Mouse (Mus musculus) heart, adult 2 months (tissue): ENCODE measurements around the gene Srek1ip1. TPM values are rescaled to one million over a fixed set of nuclear protein-coding genes. Genes with fewer than 3 reads are reported as not detected.

Experiments
- DNase-seq, 2 experiments: peaks; one replicate each; pipeline ENCODE4 v3.0.0; 2021
- H3K27ac ChIP-seq: fragments of 200-600 bp; 2 replicates; pipeline ENCODE4 v1.8.1; 2022
- H3K27me3 ChIP-seq: fragments of 200-500 bp; 2 replicates; pipeline ENCODE4 v1.6.1; 2012; ENCODE audit warnings: mild to moderate bottlenecking, low read length, inconsistent platforms, mixed read lengths; ENCODE audit not compliant: control insufficient read depth, insufficient read depth
- H3K36me3 ChIP-seq: fragments of 200-500 bp; 2 replicates; pipeline ENCODE4 v1.6.1; 2012; ENCODE audit warnings: low read length, inconsistent platforms; ENCODE audit not compliant: control insufficient read depth, insufficient read depth
- H3K4me1 ChIP-seq: fragments of 200-500 bp; 2 replicates; pipeline ENCODE4 v1.6.1; 2011; ENCODE audit warnings: low read length; ENCODE audit not compliant: control insufficient read depth, insufficient read depth
- H3K4me3 ChIP-seq: fragments of 200-600 bp; 2 replicates; pipeline ENCODE4 v1.8.1; 2022
- H3K79me2 ChIP-seq: fragments of 200-500 bp; replicated peaks from 2 replicates; pipeline ENCODE4 v1.6.1; 2012; ENCODE audit warnings: mild to moderate bottlenecking, inconsistent platforms, low read length, moderate library complexity, mixed read lengths; ENCODE audit not compliant: control insufficient read depth, insufficient read depth
- H3K9ac ChIP-seq: fragments of 200-500 bp; 2 replicates; pipeline ENCODE4 v1.6.1; 2012; ENCODE audit warnings: low read depth, mild to moderate bottlenecking, control low read depth, inconsistent platforms, low read length, mixed read lengths
- CTCF ChIP-seq: fragments of 200-600 bp; IDR thresholded peaks from 2 replicates; pipeline ENCODE4 v1.8.1; 2022; ENCODE audit warnings: antibody characterized with exemption, mild to moderate bottlenecking, moderate library complexity
- EP300 ChIP-seq: fragments of 200-500 bp; IDR thresholded peaks from 2 replicates; pipeline ENCODE4 v1.6.1; 2011; ENCODE audit warnings: low read depth, low read length, control low read depth; ENCODE audit not compliant: insufficient read depth
- POLR2A ChIP-seq: fragments of 200-500 bp; IDR thresholded peaks from 2 replicates; pipeline ENCODE4 v1.6.1; 2011; ENCODE audit warnings: mild to moderate bottlenecking, low read depth, low read length, control low read depth; ENCODE audit not compliant: insufficient read depth
- WGBS: fragments of 180-500 bp; shearing (Covaris S2); methylation state at CpG from one replicate; pipeline ENCODE4 v1.1.7; 2018; 5-methylcytosine and 5-hydroxymethylcytosine counted together
- intact Hi-C: fragments of 180-260 bp; cut with DNase I; formaldehyde crosslinking; loops from one replicate; pipeline ENCODE4 v1.15.1; 2025
- polyA plus RNA-seq: library from polyadenylated mRNA; depleted of rRNA; stranded (reverse); fragments of >200 nt; gene quantifications from 2 replicates; pipeline ENCODE4 v1.2.3, GENCODE M21; 2012; rRNA removed
- total RNA-seq, 2 experiments: library from RNA; stranded (reverse); gene quantifications; 2 replicates each; pipeline ENCODE4 v1.2.3; 2021

Gene Srek1ip1
- total and polyA plus RNA-seq, 3 experiments: 11.3 to 22.3 (median 21.0) TPM

DNA sequence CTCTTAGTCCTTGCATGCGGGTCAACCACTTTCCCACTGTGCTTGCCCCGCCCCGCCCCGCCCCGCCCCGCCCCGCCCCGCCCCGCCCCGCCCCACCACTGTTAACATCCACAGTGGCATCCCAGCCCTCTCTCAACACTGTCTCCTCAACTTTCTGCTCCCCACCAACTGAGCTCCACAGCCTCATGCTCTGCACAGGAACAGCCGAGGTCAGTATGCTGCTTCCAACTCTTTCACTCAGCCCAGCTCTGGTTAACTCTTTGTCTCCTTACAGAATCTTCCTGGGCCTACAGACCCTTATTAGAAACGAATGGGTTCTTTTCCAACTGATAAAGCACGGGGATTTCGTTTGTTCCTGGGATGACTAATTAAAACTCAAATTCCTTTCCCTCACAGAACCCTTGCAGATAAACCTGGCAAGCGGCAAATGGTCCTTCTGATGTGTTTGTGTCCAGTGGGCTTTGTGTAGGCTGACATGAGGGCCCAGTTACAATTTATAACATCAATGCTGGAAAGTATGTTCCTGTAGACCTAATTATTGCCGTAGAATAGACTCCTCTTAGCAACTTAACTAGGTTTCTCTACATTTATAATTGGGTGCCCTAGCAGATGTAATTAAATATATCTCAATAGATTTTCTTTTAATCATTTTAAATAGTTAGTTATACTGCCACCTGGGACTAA lies 91.4 kb downstream of the Srek1ip1 start:
- WGBS: 19% methylated on average over 16 of the region's 16 CpGs
- H3K79me2 ChIP-seq: no peaks in the 10 kb centered on the region
- no peak overlapping the region for H3K4me3 ChIP-seq
- intact Hi-C loops: no loop called here
- no peak overlapping the region for H3K27ac ChIP-seq
- TF ChIP-seq EP300 (no peak), CTCF (no peak), POLR2A (no peak)
- H3K27me3 ChIP-seq: no peaks in the 10 kb centered on the region
- H3K9ac ChIP-seq: no peak overlapping the region
- no peaks in the 10 kb centered on the region for H3K36me3 ChIP-seq
- H3K4me1 ChIP-seq: no peaks in the 10 kb centered on the region
- no peak for DNase-seq

GRCm38 (mm10) chr13:104886308-104887032 lies 94.2 kb downstream of the Srek1ip1 start:
- Histone ChIP-seq H3K4me1 (no peaks in the 10 kb centered on the region), H3K36me3 (no peaks in the 10 kb centered on the region), H3K27ac (no peak overlapping the region), H3K27me3 (no peaks in the 10 kb centered on the region), H3K79me2 (no peaks in the 10 kb centered on the region), H3K4me3 (no peak overlapping the region), H3K9ac (no peak overlapping the region)
- no peak for DNase-seq
- intact Hi-C loops: no loop called here
- TF ChIP-seq EP300 (no peak), CTCF (no peak), POLR2A (no peak)
- 66% methylated on average over 8 of the region's 8 CpGs for WGBS

Other genes starting within 250 kb of the Srek1ip1 start
- 10 to 100 TPM; 13.5 to 15.2 TPM for gene Cwc27, start 24.7 kb downstream of the Srek1ip1 start, total RNA-seq
- 4.5 and 8.3 TPM in 2 replicates for gene Cwc27, start 24.7 kb downstream of the Srek1ip1 start, polyA plus RNA-seq
- not detected for gene Shisal2b, start 71.4 kb downstream of the Srek1ip1 start, total RNA-seq
- not detected in 2 replicates for gene Shisal2b, start 71.4 kb downstream of the Srek1ip1 start, polyA plus RNA-seq